Mouse (Mus musculus) left cerebral cortex, adult 11 months (tissue): ENCODE results near the gene Cep85l.

Source experiments
- DNase-seq: peaks from one replicate; pipeline ENCODE4 v3.0.0; 2022; ENCODE audit warnings: low spot score

The Cep85l gene

GRCm38 (mm10) chr10:53394923-53395629 lies 15.3 kb upstream of the Cep85l start:
- DNase-seq = no peak

- DNase-seq = no peak
Measured at GRCm38 (mm10) chr10:53388227-53388920, 8.6 kb upstream of the Cep85l start.

GRCm38 (mm10) chr10:53385438-53385837 lies 5.7 kb upstream of the Cep85l start:
- no peak for DNase-seq

GRCm38 (mm10) chr10:53384896-53385295 lies 5.1 kb upstream of the Cep85l start:
- no peak for DNase-seq

- no peak for DNase-seq
Measured at GRCm38 (mm10) chr10:53382696-53383365, 3.1 kb upstream of the Cep85l start.

- DNase-seq = no peak
Measured at GRCm38 (mm10) chr10:53378981-53379708, 602 bp downstream of the Cep85l start.

- no peak for DNase-seq
Measured at GRCm38 (mm10) chr10:53378296-53378695, 1.5 kb downstream of the Cep85l start.

- DNase-seq = no peak
Measured at GRCm38 (mm10) chr10:53377096-53377495, 2.7 kb downstream of the Cep85l start.

GRCm38 (mm10) chr10:53373885-53374578 lies 5.7 kb downstream of the Cep85l start:
- DNase-seq = no peak

- DNase-seq = no peak
Measured at GRCm38 (mm10) chr10:53367265-53367664, 12.5 kb downstream of the Cep85l start.

- DNase-seq = no peak
Measured at GRCm38 (mm10) chr10:53364311-53364710, 15.4 kb downstream of the Cep85l start.

- DNase-seq = no peak
Measured at GRCm38 (mm10) chr10:53359016-53359415, 20.7 kb downstream of the Cep85l start.

GRCm38 (mm10) chr10:53353665-53354064 lies 26.1 kb downstream of the Cep85l start:
- DNase-seq = no peak

GRCm38 (mm10) chr10:53349254-53349653 lies 30.5 kb downstream of the Cep85l start:
- DNase-seq = no peak

- DNase-seq = peak; percentile 56
Measured at GRCm38 (mm10) chr10:53347787-53348755, 31.7 kb downstream of the Cep85l start.

GRCm38 (mm10) chr10:53346916-53347315 lies 32.8 kb downstream of the Cep85l start:
- DNase-seq = no peak

GRCm38 (mm10) chr10:53346506-53346905 lies 33.2 kb downstream of the Cep85l start:
- no peak for DNase-seq

- no peak for DNase-seq
Measured at GRCm38 (mm10) chr10:53345508-53345907, 34.2 kb downstream of the Cep85l start.

- DNase-seq = no peak
Measured at GRCm38 (mm10) chr10:53343865-53344264, 35.9 kb downstream of the Cep85l start.

GRCm38 (mm10) chr10:53343384-53343783 lies 36.4 kb downstream of the Cep85l start:
- DNase-seq = no peak
